Mouse (Mus musculus): ENCODE results near the gene Gm3138.
"Not testable (repeated sequence)": the region's sequence is repeated elsewhere in the genome, so short reads cannot be mapped to it uniquely, and the experiment has no call there.

Gene Gm3138

DNA sequence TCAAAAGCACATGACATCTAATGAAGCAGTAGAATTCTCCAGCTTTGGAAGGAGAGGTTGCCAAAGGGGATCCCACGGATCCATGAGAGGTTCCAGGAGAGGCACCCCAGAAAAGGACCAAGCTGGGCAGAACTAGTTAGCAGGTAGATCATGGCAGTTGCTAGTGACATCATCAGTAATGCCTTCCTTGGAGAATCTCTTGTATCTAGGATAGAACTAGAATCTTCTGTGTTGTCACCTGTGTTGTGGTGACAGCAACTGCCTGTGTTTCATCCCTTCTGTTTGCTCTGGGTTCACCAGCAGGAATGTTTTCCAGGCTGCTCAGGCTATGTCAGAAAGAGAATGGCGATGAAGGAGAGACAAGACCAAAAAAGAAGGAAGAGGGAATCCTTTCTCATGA lies at the start of gene Gm3138:
Gene Gm3138 (plus strand): TSS at position 301 of the 400 bp plus-strand sequence.
- DNase-seq (ENCODE audit: low spot score in 2 of 2), result not testable (repeated sequence)

GRCm38 (mm10) chr14:4269238-4269950 lies 20.0 kb downstream of the Gm3138 start:
- DNase-seq (ENCODE audit: low spot score in 2 of 2), result not testable (repeated sequence)

DNA sequence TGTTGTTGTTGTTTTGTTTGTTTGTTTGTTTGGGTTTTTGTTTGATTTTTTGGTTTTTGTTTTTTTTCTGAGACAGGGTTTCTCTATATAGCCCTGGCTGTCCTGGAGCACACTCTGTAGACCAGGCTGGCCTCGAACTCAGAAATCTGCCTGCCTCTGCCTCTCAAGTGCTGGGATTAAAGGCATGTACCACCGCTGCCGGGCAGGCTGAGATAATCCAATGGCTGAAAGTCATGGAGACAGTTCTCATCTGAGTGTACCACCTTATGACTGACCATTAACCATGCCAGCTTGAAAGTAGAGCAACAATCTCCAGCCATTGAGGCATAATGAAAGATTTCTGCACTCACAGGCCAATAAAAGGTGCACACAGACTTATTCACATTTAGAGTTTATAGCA lies 30.4 kb downstream of the Gm3138 start:
- not testable (repeated sequence) for DNase-seq (ENCODE audit: low spot score in 2 of 2)
